Mouse (Mus musculus) ovary, adult 18-20 months (tissue): ENCODE measurements around the gene Pnliprp1.
A peak's percentile ranks its signal among the peaks of the same experiment; 100 is the strongest.

Source experiments
- DNase-seq: peaks from one replicate; pipeline ENCODE4 v3.0.0; 2022; ENCODE audit warnings: low spot score, mixed read lengths

Pnliprp1 gene

DNA sequence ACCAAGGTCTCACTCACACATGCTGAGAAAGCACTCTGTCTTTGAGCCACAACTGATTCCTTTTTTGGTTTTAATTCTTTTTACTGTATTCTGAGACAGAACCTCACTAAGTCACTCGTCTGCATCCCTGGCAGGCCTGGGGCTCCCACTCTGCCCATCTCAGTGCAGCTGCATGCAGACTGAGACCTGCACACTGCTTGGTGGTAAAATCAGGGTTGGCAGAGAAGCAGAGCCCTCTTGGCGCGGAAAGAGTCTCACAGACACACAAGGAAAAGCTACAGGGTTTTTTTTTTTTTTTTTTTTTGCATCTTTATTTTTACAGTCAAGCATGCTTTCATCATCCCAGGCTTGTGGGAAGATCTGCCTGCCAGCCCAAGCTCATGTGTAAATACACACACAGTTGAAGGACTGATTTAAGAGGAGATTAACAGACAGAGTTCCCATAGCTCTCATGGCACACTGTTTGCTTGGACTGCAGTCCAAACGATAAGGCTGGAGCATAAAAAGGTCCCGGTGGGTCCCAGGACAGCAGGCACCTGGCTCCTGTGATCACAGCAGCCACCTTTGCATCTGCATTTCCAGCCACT is at the start of gene Pnliprp1:
Pnliprp1 (plus strand) TSS at position 443 of the 587 bp plus-strand sequence.
- DNase-seq, result no peak

GRCm38 (mm10) chr19:58688933-58689332 is 39.8 kb upstream of the Pnliprp1 start:
- no peak for DNase-seq

- no peak for DNase-seq
Observed at GRCm38 (mm10) chr19:58695314-58695713, 33.4 kb upstream of the Pnliprp1 start.

- DNase-seq, result peak; percentile 37
Observed at GRCm38 (mm10) chr19:58696235-58696634, 32.5 kb upstream of the Pnliprp1 start.

DNA sequence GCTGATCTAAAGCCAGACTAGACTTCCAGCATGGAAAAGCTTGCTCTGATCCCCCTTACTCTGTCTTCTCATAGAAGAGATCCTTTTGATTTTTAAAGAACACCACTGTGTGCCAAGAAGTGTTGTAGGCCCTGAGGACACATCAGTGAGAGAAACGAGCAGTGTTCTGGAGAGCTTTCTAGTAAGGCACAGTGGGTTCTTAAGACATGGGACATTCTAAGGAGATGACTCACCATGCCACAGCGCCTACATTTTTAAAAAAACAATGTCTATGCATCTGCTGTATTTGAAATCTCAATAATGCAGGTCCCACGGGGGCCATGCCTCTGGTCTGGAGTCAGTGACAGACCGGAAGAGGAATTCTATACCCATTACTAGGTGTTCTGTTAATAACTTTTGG is 24.1 kb upstream of the Pnliprp1 start:
- DNase-seq, result no peak

GRCm38 (mm10) chr19:58708611-58709010 is 20.1 kb upstream of the Pnliprp1 start:
- no peak for DNase-seq

DNA sequence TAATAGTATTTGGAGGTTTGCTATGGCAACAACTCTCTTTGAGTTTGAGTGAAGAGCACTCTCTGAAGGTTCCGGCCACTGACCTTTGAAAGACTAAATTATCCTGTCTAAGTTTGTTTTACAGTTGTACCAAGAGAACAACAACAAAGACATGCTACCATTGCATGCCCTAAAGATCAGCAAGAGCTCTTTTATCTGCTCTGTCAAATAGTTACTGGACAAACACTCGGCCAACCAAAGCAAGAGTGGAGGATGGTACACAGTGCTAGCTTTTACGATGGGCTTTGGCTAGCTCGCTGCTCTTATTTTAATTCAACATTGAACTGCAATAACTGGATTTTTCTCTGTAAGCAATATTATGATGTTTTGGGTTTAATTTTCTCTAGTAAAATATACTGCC is 10.8 kb upstream of the Pnliprp1 start:
- no peak for DNase-seq

GRCm38 (mm10) chr19:58720439-58720838 is 8.2 kb upstream of the Pnliprp1 start:
- no peak for DNase-seq

DNA sequence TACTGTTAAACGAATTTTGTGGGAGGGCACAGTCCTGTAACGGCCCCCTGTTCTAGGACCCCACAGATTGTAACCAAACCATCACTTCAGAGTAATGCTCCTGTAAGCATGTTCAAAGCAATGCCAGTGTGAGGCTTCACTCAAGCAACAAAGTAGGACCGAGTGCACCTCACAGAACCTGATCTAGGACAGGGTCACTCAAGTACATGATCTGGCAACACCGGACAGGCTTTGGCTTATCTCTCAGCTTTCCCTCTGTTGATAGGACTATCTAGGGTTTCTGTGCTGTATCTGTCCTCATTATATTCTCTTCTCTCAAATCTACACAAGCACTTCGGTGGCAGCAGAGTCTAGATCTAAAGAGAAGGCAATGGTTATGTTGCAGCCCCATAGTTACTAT is 2.1 kb upstream of the Pnliprp1 start:
- no peak for DNase-seq

GRCm38 (mm10) chr19:58727756-58728155 is 931 bp upstream of the Pnliprp1 start:
- DNase-seq, result no peak

DNA sequence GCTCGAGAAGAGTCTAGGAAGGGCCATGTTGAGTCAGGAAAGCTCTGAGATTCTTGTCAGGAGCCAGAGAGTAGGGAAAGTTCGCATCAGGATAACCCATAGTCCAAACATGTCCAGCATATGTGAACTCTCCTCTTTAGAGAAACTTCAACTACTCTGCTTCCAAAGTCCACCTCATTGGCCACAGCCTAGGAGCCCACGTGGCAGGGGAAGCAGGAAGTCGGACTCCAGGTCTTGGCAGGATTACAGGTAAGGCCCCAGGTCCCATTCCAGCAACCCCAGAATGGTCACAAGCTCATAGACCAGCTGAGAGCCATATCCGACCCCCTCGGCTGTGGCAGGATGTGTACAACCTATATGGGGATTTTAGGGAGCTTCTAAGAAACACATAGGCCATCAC is 4.5 kb downstream of the Pnliprp1 start:
- no peak for DNase-seq

DNA sequence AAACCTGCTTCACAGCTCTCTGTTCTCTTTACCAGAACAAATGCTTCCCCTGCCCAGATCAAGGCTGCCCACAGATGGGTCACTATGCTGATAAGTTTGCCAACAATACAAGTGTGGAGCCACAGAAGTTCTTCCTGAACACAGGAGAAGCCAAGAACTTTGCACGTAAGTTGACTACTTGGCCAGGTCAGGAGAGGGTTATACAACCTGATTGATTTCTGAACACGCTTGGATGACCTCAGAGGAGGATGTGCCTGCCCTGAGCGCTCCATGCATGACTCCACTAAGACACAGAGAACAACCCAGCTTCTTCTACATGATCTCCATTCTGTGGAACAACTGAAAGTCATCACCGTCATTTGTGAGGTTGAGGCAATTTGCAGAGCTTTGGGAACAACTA is 9.4 kb downstream of the Pnliprp1 start:
- no peak for DNase-seq

GRCm38 (mm10) chr19:58741036-58741435 is 12.3 kb downstream of the Pnliprp1 start:
- no peak for DNase-seq

DNA sequence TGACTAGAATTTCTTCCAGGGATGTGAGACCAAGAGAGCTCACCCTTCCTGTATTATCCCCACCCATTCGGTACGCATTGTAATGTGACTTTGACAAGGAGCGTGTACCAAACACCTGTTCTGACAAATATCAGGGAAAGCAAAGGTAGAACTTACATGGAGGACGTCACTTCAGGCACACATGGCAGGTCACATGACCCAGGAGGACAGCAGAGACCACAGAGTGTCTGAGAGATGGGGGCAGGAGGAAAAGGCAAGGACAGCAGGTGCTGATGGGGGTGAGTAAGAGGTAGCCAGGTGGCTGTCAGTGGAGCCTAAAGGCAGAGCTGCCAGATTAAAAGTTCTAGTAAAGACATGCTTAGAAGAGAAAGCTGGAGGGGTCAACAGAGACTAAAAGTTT is 14.0 kb downstream of the Pnliprp1 start:
- no peak for DNase-seq

- DNase-seq, result no peak
Observed at GRCm38 (mm10) chr19:58743736-58744135, 15.0 kb downstream of the Pnliprp1 start.

- no peak for DNase-seq
Observed at GRCm38 (mm10) chr19:58747498-58748000, 18.9 kb downstream of the Pnliprp1 start.

- no peak for DNase-seq
Observed at GRCm38 (mm10) chr19:58750822-58751221, 22.1 kb downstream of the Pnliprp1 start.

GRCm38 (mm10) chr19:58751504-58751903 is 22.8 kb downstream of the Pnliprp1 start:
- DNase-seq, result no peak

DNA sequence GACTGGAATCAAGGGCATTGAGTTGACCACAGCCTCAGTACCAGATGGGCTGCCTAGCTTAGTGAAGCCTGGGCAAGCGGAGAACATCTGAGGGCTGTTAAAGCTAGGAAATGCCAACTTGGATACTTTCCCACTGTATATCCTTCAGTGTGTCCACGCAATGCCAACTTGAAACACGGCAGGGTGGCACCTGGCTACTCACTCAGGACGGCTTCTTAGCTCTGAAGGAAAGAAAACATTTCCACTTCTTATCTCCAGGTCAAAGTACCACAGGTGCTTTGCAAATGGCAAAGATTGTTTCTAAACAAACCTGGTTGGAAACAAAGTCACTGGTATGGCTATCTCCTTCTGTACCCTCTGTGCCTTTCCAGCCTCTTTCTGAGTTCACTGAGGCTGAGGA is 30.2 kb downstream of the Pnliprp1 start:
- no peak for DNase-seq

DNA sequence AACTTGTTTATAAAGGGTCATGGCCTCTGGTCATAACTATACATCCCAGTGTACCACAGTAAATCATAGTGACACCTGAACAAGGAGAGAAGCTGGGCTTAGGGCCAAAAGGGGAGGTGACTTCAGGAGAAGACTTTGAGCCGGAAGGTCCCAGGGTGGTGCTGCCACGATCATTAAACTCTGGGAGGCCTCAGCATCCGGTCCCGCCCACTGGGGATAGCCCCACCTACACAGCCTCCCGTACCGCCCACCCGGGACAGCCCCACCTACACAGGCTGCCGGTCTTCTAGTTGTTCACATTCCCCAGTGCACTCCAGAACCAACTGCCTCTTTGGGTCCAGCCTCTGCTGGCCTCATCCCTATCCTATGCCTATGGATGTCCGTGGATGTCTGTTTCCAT is 30.7 kb downstream of the Pnliprp1 start, which contains the start of gene Pnliprp2:
Pnliprp2 (plus strand) TSS at position 297 of the 400 bp plus-strand sequence.
- DNase-seq, result no peak

- no peak for DNase-seq
Observed at GRCm38 (mm10) chr19:58762316-58762715, 33.6 kb downstream of the Pnliprp1 start.

DNA sequence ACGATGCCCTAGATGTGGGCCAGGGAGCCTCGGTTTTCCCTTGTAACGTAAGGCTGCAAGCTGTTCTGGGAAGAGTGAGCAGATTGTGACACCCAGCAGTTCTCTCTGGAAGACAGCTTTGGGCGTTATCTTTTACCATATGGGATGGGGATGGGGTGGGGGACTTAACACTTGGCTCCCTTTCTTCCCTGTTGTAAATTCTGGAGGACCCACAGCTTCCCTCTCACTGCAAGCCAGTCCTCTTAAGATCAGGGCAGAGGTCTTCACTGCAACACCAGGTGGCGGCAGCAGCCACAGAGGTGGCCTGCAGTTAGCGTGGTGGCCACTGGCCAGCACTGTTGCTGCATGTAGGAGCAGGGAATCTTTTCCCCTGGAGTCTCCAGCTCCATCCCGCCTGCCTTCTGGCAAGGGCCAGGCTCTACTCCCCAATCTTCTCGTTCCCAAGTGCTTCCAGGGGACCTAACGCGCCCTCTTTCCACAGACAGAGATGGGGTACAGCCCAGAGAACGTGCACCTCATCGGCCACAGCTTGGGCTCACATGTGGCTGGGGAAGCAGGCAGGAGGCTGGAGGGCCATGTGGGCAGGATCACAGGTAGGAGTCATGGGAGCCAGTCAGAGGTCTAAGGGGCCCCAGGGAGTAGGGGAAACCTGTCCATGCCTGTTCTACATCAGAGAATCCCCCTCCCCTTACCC is 34.3 kb downstream of the Pnliprp1 start:
- peak; percentile 35 for DNase-seq

- DNase-seq, result no peak
Observed at GRCm38 (mm10) chr19:58767329-58767728, 38.6 kb downstream of the Pnliprp1 start.

GRCm38 (mm10) chr19:58776461-58776860 is 47.8 kb downstream of the Pnliprp1 start:
- DNase-seq, result no peak
